Mouse (Mus musculus) G1E (cell line): ENCODE results near the gene Cdk6.

Source experiments
- CTCF ChIP-seq: IDR thresholded peaks from 2 replicates; pipeline ENCODE4 v1.5.1; 2012; ENCODE audit warnings: low read depth, low read length, inconsistent platforms, mixed read lengths
- GATA1 ChIP-seq: IDR thresholded peaks from 2 replicates; pipeline ENCODE4 v1.6.1; 2012; ENCODE audit warnings: borderline replicate concordance, low read length, inconsistent platforms, mixed read lengths

DNA sequence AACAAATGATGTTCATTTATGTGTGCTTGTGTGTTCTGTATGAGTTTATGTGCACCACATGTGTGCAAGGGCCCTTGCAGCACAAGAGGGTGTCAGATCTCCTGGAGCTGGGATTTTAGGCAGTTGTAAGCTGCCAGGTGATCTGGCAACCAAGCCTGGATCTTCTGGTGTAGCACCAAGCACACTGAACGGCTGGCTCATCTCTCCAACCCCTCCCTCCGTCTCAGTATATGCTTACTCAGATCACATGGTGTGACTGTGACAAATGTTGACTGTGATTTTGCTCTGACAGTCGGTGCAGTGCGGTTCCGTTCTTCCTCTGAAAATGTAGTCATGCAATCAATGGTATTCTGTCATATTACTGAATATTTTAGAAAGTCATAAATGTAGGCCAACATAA is 45.9 kb downstream of the Cdk6 start:
- no peak for TF ChIP-seq GATA1
- TF ChIP-seq CTCF = no peak
